32 mouse cellular contexts compared by ENCODE assay signal in genomic region chr15:78328520-78329097, GRCm38 (mm10). TPM values are rescaled to one million over a fixed set of nuclear protein-coding genes. Genes with fewer than 3 reads are reported as not detected.
A peak's percentile ranks its signal among the peaks of the same experiment; 100 is the strongest.
DNase-seq lines count a peak whose midpoint lies in the region; ATAC-seq and TF ChIP-seq lines count a peak whose summit lies in the region.
"Had no signal": no experiment of that assay in that cellular context is flagged by ENCODE, and none has a peak within 500 bp of the region (broad histone marks: within the 10 kb centered on the region; RNA-seq: fewer than 3 reads in every experiment).

No protein-coding gene starts in this region.

- TF ChIP-seq EP300 in CH12.LX (IDR thresholded peaks at IDR 0.05; ENCODE audit: low read length), result peak; percentile 66

- TF ChIP-seq CTCF in CH12.LX (conservative IDR thresholded peaks at IDR 0.05 in 1 of 2, IDR thresholded peaks at IDR 0.05 in 1 of 2; ENCODE audit: low read depth in 2 of 2, low read length in 2 of 2), result no peak
- TF ChIP-seq CTCF in G1E (IDR thresholded peaks at IDR 0.05; ENCODE audit: low read depth, low read length), result no peak
- no peak for TF ChIP-seq CTCF in bone marrow, adult 2 months (IDR thresholded peaks at IDR 0.05; ENCODE audit: control insufficient read depth, insufficient read depth, low read length)

- no peaks in the 10 kb centered on the region for H3K9me3 ChIP-seq in liver, embryonic 15.5 days (replicated peaks)
- no peaks in the 10 kb centered on the region for H3K9me3 ChIP-seq in liver, embryonic 12.5 days (replicated peaks)
- no peaks in the 10 kb centered on the region for H3K9me3 ChIP-seq in CH12.LX (replicated peaks; ENCODE audit: low read length)
- no peaks in the 10 kb centered on the region for H3K9me3 ChIP-seq in G1E (replicated peaks)
- H3K9me3 ChIP-seq: embryonic facial prominence, embryonic 10.5 days; embryonic facial prominence, embryonic 13.5 days; forebrain, embryonic 12.5 days; forebrain, embryonic 15.5 days; heart, embryonic 15.5 days; hindbrain, embryonic 10.5 days; hindbrain, embryonic 13.5 days; intestine, embryonic 15.5 days had no signal

- no peak overlapping the region for H3K9ac ChIP-seq in liver, embryonic 15.5 days
- H3K9ac ChIP-seq in liver, embryonic 12.5 days, result no peak overlapping the region
- H3K9ac ChIP-seq in CH12.LX (ENCODE audit: insufficient read depth, low read depth), result peak overlapping the region; percentile 100
- H3K9ac ChIP-seq: embryonic facial prominence, embryonic 13.5 days; forebrain, embryonic 12.5 days; forebrain, embryonic 15.5 days; heart, embryonic 15.5 days; hindbrain, embryonic 13.5 days; intestine, embryonic 15.5 days had no signal

- DNase-seq in CH12.LX (ENCODE audit: extremely low read depth) (no peak), G1E (ENCODE audit: low spot score) (no peak)
- DNase-seq in adrenal gland, adult (ENCODE audit: inconsistent age in 2 of 2, low spot score in 1 of 2), result no peak
- no peak for DNase-seq in urinary bladder, adult 18-20 months (ENCODE audit: low spot score in 2 of 2)
- DNase-seq: adrenal gland, postnatal 10 days; adrenal gland, postnatal 36 days; cerebellum, adult 11-12 months; cerebellum, adult 8-10 months; cerebellum, postnatal 10 days; cerebellum, postnatal 36 days; embryo, embryonic 11 days; gastrocnemius, postnatal 25 days; heart, adult 2 months; heart, postnatal 10 days; heart, postnatal 36 days; kidney, adult 11 months had no signal

- H3K27me3 ChIP-seq in liver, embryonic 15.5 days, result no peaks in the 10 kb centered on the region
- H3K27me3 ChIP-seq in liver, embryonic 12.5 days (replicated peaks), result peaks cover 7% of the 10 kb centered on the region; the same call in 1 of the 2 replicates
- H3K27me3 ChIP-seq in CH12.LX (replicated peaks), result no peaks in the 10 kb centered on the region
- H3K27me3 ChIP-seq in G1E (ENCODE audit: insufficient read depth, low read length), result peaks cover 15% of the 10 kb centered on the region
- H3K27me3 ChIP-seq: embryonic facial prominence, embryonic 13.5 days; forebrain, embryonic 12.5 days; forebrain, embryonic 15.5 days; heart, embryonic 15.5 days; hindbrain, embryonic 13.5 days; intestine, embryonic 15.5 days had no signal

- TF ChIP-seq RAD21 in CH12.LX (IDR thresholded peaks at IDR 0.05; ENCODE audit: low read depth, low read length), result no peak

- TF ChIP-seq POLR2A in CH12.LX (IDR thresholded peaks at IDR 0.05; ENCODE audit: low read depth, low read length), result peak; percentile 60
- no peak for TF ChIP-seq POLR2A in bone marrow, adult 2 months (IDR thresholded peaks at IDR 0.05; ENCODE audit: borderline replicate concordance, control insufficient read depth, low read depth, low read length)

- 65% methylated on average over 3 of the region's 3 CpGs for WGBS in liver, embryonic 15.5 days (ENCODE audit: insufficient replicate concordance)
- WGBS in liver, embryonic 12.5 days (ENCODE audit: insufficient replicate concordance), result 73% methylated on average over 3 of the region's 3 CpGs
- 71% methylated on average over 3 of the region's 3 CpGs for WGBS in bone marrow, adult 2 months

- dilution Hi-C loops in CH12.LX (cut with MboI; ENCODE audit: extremely low pct_ligation_motif_present, extremely low pct_unique_long_range_greater_than_20kb, low sequenced_read_pairs), result no loop called here

- no peak overlapping the region for H3K4me3 ChIP-seq in liver, embryonic 15.5 days (replicated peaks)
- no peak overlapping the region for H3K4me3 ChIP-seq in liver, embryonic 12.5 days
- H3K4me3 ChIP-seq in CH12.LX (replicated peaks in 1 of 3; ENCODE audit: low read depth in 2 of 3, low read length in 2 of 3, poor library complexity in 1 of 3) (peak overlapping the region; percentile 45 to 99 (median 80)), G1E (ENCODE audit: low read depth, low read length) (peak overlapping the region; percentile 64)
- H3K4me3 ChIP-seq in bone marrow, adult 2 months (replicated peaks; ENCODE audit: control insufficient read depth, low read depth, low read length), result peak overlapping the region; percentile 40
- H3K4me3 ChIP-seq: embryonic facial prominence, embryonic 10.5 days; embryonic facial prominence, embryonic 13.5 days; erythroblast, embryonic 14.5 days; forebrain, embryonic 12.5 days; forebrain, embryonic 15.5 days; heart, adult 2 months; heart, embryonic 15.5 days; hindbrain, embryonic 10.5 days; hindbrain, embryonic 13.5 days; intestine, embryonic 15.5 days had no signal

- peak overlapping the region; percentile 35 for H3K4me2 ChIP-seq in liver, embryonic 15.5 days
- no peak overlapping the region for H3K4me2 ChIP-seq in liver, embryonic 12.5 days
- H3K4me2 ChIP-seq in CH12.LX (ENCODE audit: insufficient read depth, low read depth, poor library complexity, severe bottlenecking), result peak overlapping the region; percentile 98
- H3K4me2 ChIP-seq: embryonic facial prominence, embryonic 13.5 days; forebrain, embryonic 12.5 days; forebrain, embryonic 15.5 days; heart, embryonic 11.5 days; heart, embryonic 15.5 days; hindbrain, embryonic 13.5 days; intestine, embryonic 15.5 days had no signal

- in situ Hi-C loops in CH12.LX (cut with MboI; ENCODE audit: low pct_ligation_motif_present, low pct_unique_long_range_greater_than_20kb, low sequenced_read_pairs), result loop anchor here (10.0 kb wide), 1 partner anchor 354 kb away; the partner anchor contains the start of gene Eif3d

- peaks cover 13% of the 10 kb centered on the region; the same call in 1 of the 2 replicates for H3K4me1 ChIP-seq in liver, embryonic 15.5 days (replicated peaks)
- peaks cover 25% of the 10 kb centered on the region for H3K4me1 ChIP-seq in liver, embryonic 12.5 days
- peaks cover 21 to 51% of the 10 kb centered on the region in 2 experiments for H3K4me1 ChIP-seq in CH12.LX (ENCODE audit: control insufficient read depth in 1 of 2, insufficient read depth in 2 of 2)
- peaks cover 80% of the 10 kb centered on the region for H3K4me1 ChIP-seq in G1E (ENCODE audit: insufficient read depth, low read depth, low read length)
- H3K4me1 ChIP-seq in bone marrow, adult 2 months (ENCODE audit: control insufficient read depth, insufficient read depth, low read length), result peaks cover 9% of the 10 kb centered on the region; the same call in 1 of the 2 replicates
- H3K4me1 ChIP-seq: embryonic facial prominence, embryonic 10.5 days; embryonic facial prominence, embryonic 13.5 days; forebrain, embryonic 15.5 days; heart, embryonic 15.5 days; hindbrain, embryonic 13.5 days; intestine, embryonic 15.5 days had no signal

- ATAC-seq in liver, embryonic 15.5 days (ENCODE audit: insufficient read depth), result no peak
- ATAC-seq in liver, embryonic 12.5 days, result no peak
- ATAC-seq in G1E (ENCODE audit: extremely low read depth, insufficient number of reproducible peaks, low FRiP score, poor library complexity, severe bottlenecking), result no peak
- ATAC-seq: activated CD4-positive, CD25-positive, alpha-beta regulatory T cell, adult 4 months; CD4-positive, CD25-positive, alpha-beta regulatory T cell, adult 4 months; forebrain, embryonic 15.5 days; hindbrain, embryonic 16.5 days; intestine, embryonic 15.5 days had no signal

- no peaks in the 10 kb centered on the region for H3K36me3 ChIP-seq in liver, embryonic 15.5 days (replicated peaks)
- H3K36me3 ChIP-seq in liver, embryonic 12.5 days, result no peaks in the 10 kb centered on the region
- H3K36me3 ChIP-seq in CH12.LX (replicated peaks in 1 of 2; ENCODE audit: control insufficient read depth in 1 of 2, insufficient read depth in 1 of 2, low read length in 1 of 2) (peaks cover 18 to 40% of the 10 kb centered on the region in 2 experiments), G1E (replicated peaks) (peaks cover 37% of the 10 kb centered on the region)
- H3K36me3 ChIP-seq: embryonic facial prominence, embryonic 10.5 days; embryonic facial prominence, embryonic 13.5 days; forebrain, embryonic 12.5 days; forebrain, embryonic 15.5 days; heart, embryonic 15.5 days; hindbrain, embryonic 10.5 days; hindbrain, embryonic 13.5 days; intestine, embryonic 15.5 days had no signal

- H3K79me2 ChIP-seq in CH12.LX (replicated peaks; ENCODE audit: control insufficient read depth, extremely low read depth, insufficient read depth, poor library complexity, severe bottlenecking), result peaks cover 72% of the 10 kb centered on the region

- H3K27ac ChIP-seq in liver, embryonic 15.5 days (replicated peaks), result no peak overlapping the region
- no peak overlapping the region for H3K27ac ChIP-seq in liver, embryonic 12.5 days
- H3K27ac ChIP-seq in CH12.LX (ENCODE audit: insufficient read depth, low read depth), result peak overlapping the region; percentile 91
- H3K27ac ChIP-seq in bone marrow, adult 2 months (ENCODE audit: control insufficient read depth, insufficient read depth, low read depth, low read length, poor library complexity), result no peak overlapping the region
- H3K27ac ChIP-seq: embryonic facial prominence, embryonic 10.5 days; embryonic facial prominence, embryonic 13.5 days; forebrain, embryonic 12.5 days; forebrain, embryonic 15.5 days; heart, adult 2 months; heart, embryonic 15.5 days; hindbrain, embryonic 10.5 days; hindbrain, embryonic 13.5 days; intestine, embryonic 15.5 days had no signal

TF ChIP-seq in CH12.LX, 34 proteins besides CTCF, POLR2A, EP300 and RAD21 (continues in another document):
- no peak for TF ChIP-seq KAT2A (IDR thresholded peaks at IDR 0.05; ENCODE audit: insufficient replicate concordance, low read length)
- TF ChIP-seq GABPA (IDR thresholded peaks at IDR 0.05; ENCODE audit: insufficient replicate concordance, low read depth, low read length), result no peak
- peak; percentile 69; the same call in 1 of the 2 replicates for TF ChIP-seq TCF12 (IDR thresholded peaks at IDR 0.05; ENCODE audit: low read depth, low read length)

RNA-seq across cellular contexts. Expression of gene Csf2rb, which starts 3.1 kb away (rescaled TPM):
- polyA plus RNA-seq in liver, embryonic 15.5 days (2015; fragmentation: Nextera tagmentation; extraction: Ambion mirVana), result 7.2 and 7.4 TPM in 2 replicates
- 3.6 and 3.9 TPM in 2 replicates for polyA plus RNA-seq in liver, embryonic 12.5 days (2016; fragmentation: Nextera tagmentation; extraction: Ambion mirVana)
- total RNA-seq in CH12.LX (2012; rRNA removed) (146 and 179 TPM in 2 replicates), CH12.LX (2014; rRNA removed) (124 and 134 TPM in 2 replicates), G1E (2014; fragmentation: Nextera tagmentation) (219 and 232 TPM in 2 replicates), G1E (2017) (155 and 178 TPM in 2 replicates)
- polyA plus RNA-seq in CH12.LX (2012; ENCODE audit: insufficient read length, low read depth) (222 and 269 TPM in 2 replicates), G1E (2012) (67.0 and 145 TPM in 2 replicates)
- 7.9 and 28.6 TPM in 2 replicates for polyA plus RNA-seq in bone marrow, adult 2 months (2011; ENCODE audit: insufficient read depth, insufficient read length, low replicate concordance, missing spikeins)

RNA-seq across cellular contexts. Expression of gene Csf2rb2, which starts 23.1 kb away (rescaled TPM):
- 1.4 and 1.5 TPM in 2 replicates for polyA plus RNA-seq in liver, embryonic 15.5 days (2015; fragmentation: Nextera tagmentation; extraction: Ambion mirVana)
- 0.79 and 1.0 TPM in 2 replicates for polyA plus RNA-seq in liver, embryonic 12.5 days (2016; fragmentation: Nextera tagmentation; extraction: Ambion mirVana)
- total RNA-seq in CH12.LX (2012; rRNA removed), result 15.6 and 21.6 TPM in 2 replicates
- 9.9 and 14.8 TPM in 2 replicates for total RNA-seq in CH12.LX (2014; rRNA removed)
- 56.5 and 56.6 TPM in 2 replicates for polyA plus RNA-seq in CH12.LX (2012; ENCODE audit: insufficient read length, low read depth)
- 41.4 and 46.8 TPM in 2 replicates for total RNA-seq in G1E (2014; fragmentation: Nextera tagmentation)
- 41.9 and 42.1 TPM in 2 replicates for total RNA-seq in G1E (2017)
- polyA plus RNA-seq in G1E (2012), result 15.4 and 17.3 TPM in 2 replicates
- 1.6 and 5.3 TPM in 2 replicates for polyA plus RNA-seq in bone marrow, adult 2 months (2011; ENCODE audit: insufficient read depth, insufficient read length, low replicate concordance, missing spikeins)
- polyA plus RNA-seq: activated CD4-positive, CD25-positive, alpha-beta regulatory T cell, adult 4 months had no signal

Comparison
In these comparisons a context has a peak if more than half of its experiments do, and no peak if none do; other contexts are left out.
1. H3K4me3 ChIP-seq: peak in CH12.LX (3 of 3), G1E (single experiment) and bone marrow, adult 2 months (single experiment); none in liver, embryonic 15.5 days (single experiment) and liver, embryonic 12.5 days (single experiment).